Mouse (Mus musculus) cerebellum, adult 8-10 months (tissue): ENCODE results near the gene Zg16.
"Not testable (repeated sequence)": the region's sequence is repeated elsewhere in the genome, so short reads cannot be mapped to it uniquely, and the experiment has no call there.

ENCODE experiments used
- DNase-seq: peaks from one replicate; pipeline ENCODE4 v3.0.0; 2022

Gene Zg16

GRCm38 (mm10) chr7:127103960-127104359, 16.8 kb upstream of the Zg16 start:
- DNase-seq: no peak

DNA sequence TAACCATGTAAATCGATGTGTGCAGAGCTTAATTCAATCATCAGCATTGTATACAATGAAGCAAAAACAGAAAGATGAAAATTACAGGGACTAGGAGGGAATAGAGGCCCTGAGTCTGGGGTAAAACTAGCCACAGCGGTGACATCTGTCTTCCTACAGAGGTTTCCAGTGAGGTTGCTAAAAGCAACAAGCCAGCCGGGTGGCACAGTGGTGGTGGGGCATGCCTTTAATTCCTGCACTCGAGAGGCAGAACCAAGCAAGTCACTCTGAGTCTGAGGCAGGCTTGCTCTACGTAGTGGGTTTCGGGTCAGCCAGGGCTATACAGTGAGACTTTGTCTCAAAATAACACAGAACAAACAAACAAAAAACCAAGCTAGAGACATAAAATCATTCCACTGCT, 15.0 kb upstream of the Zg16 start:
- no peak for DNase-seq

DNA sequence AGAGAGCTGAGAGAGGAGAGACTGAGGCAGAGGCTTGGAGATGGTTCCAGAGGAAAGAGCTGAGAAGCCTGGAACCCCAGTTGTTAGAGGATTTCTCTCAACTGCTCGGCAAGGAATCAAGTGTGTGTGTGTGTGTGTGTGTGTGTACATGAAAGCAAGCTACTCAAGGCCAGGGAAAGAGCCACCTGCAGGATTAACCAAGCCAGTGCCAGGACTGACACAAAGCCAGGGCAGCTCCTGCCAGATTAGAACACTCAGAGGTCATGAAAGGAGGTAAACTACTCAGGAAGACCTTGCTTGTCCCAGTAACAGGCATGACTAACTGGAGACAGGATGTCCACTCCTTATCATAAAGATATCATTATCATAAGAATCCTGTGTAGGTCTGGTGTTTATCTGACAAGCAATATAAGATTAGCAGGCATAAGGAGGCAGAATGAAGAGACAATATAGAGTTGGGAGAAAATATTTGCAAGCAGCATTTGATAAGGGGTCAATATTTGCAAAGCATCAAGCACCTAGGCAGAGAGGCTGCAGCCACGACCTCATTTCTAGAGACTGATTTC, 14.4 kb upstream of the Zg16 start:
- DNase-seq: no peak

- DNase-seq: no peak
Measured at GRCm38 (mm10) chr7:127099528-127099927, 12.4 kb upstream of the Zg16 start.

GRCm38 (mm10) chr7:127098950-127099349, 11.8 kb upstream of the Zg16 start:
- no peak for DNase-seq

DNA sequence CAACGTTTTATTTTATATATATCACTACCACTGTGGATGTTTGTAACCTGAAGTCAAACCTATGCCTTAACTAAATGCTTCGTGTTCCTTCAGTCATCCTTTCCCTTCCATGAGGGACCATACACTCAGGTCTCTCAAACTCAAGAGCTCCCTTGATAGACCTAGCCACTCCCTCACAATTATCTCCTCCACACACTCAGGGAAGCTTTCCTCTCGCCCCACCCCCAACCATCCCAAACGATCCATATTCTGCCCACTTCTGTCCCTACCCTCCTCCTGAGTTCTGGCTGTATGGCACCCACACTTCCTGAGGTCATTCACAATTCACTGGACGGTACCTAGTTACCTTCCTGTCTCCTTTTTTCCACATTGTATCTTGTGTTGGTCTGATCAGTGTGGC, 11.4 kb upstream of the Zg16 start:
- no peak for DNase-seq

- DNase-seq: no peak
Measured at GRCm38 (mm10) chr7:127096456-127096855, 9.3 kb upstream of the Zg16 start.

- DNase-seq: no peak
Measured at GRCm38 (mm10) chr7:127093914-127094313, 6.8 kb upstream of the Zg16 start.

GRCm38 (mm10) chr7:127091114-127091896, 4.2 kb upstream of the Zg16 start, which contains the start of gene AI467606:
AI467606 (plus strand) TSS chr7:127091359.
- DNase-seq: no peak

GRCm38 (mm10) chr7:127090154-127091113, 3.3 kb upstream of the Zg16 start:
- DNase-seq: no peak

DNA sequence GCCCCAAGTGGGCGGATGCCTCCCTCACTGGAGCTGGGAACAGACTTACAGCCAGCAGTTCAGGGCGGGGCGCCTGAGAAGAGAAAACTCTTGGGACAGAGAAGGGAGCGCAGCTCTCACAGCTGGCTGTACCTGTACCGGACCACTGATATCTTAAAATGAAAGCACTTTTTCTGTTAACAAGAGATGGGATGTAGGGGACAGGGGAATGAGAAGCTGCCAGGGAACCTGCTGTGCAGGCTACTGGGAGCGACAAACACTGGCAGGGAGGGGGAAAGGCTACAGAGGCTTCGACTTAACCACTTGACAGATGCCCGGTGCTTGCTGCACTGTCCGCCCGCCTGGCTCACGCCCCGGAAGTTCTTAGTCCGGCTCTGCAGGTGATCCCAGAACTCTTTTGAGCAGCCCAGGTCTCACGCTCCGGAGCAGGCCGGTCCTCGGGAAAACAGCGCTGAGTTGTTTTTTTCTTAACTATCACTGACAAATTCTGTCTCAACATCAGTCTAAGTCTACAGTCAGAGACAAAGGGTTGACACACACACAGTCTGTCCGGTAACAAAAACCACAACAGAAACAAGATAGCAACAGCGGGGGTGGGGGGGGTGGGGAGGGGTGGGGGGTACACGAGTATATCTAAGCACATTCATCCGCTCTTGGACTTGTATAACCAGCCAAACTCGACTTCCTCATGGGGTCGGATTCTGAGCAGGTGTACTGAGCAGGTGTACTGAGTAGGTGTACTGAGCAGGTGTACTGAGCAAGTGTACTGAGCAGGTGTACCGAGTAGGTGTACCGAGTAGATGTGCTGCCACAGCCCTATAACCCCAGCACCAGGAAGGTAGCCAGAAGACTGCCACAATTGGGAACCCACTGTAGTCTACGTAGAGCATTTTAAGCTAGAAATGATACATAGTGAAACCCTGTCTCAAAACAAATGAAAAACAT, 2.0 kb upstream of the Zg16 start:
- DNase-seq: no peak

GRCm38 (mm10) chr7:127088083-127088482, 955 bp upstream of the Zg16 start:
- DNase-seq: no peak

GRCm38 (mm10) chr7:127085751-127086150, 1.4 kb downstream of the Zg16 start:
- DNase-seq: not testable (repeated sequence)

DNA sequence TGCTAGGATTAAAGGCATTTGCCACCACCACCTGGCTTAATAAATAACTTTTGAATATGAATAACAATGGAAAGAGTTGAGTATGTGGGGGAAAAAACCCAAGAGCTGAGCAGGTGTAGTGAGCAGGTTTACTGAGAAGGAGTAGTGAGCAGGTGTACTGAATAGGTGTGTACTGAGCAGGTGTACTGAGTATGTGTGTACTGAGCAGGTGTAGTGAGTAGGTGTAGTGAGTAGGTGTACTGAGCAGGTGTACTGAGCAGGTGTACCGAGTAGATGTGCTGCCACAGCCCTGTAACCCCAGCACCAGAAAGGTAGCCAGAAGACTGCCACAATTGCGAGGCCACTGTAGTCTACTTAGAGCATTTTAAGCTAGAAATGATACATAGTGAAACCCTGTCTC, 2.3 kb downstream of the Zg16 start:
- DNase-seq: no peak

DNA sequence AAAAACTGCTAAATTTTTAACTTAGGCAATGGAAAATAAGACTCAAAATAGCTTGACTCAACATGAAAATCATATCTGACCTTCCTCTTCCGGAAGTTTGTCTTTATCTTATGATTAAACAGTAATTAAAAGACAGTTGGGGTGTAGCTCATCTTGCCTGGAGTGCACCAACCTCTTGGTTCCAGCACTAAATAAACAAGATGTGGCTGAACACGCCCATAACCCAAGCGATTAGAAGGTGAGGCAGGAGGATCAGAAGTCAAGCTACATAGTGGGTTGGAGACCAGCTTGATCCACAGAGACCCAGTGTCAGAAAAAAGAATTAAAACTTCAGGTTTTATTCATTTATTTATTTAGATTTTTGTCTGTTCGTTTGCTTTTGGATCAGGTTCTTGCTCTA, 3.4 kb downstream of the Zg16 start:
- no peak for DNase-seq

DNA sequence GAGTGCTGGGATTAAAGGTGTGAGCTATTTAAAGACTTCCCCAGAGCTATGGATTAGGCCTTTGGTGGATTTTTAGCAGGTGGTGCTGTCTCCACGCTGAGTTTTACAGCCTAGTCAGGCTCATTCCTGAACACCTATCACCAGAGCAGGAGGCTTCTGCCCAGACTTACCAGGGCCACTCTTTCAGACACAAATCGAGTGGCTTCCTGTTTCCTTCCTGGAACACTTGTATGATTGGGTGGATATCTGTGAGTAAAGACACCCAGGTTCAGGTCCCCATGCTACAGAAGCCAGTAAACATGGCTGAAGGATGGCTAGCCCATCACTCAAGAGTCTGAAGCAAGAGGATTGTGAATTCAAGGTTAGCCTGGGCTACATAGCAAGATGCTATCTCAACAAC, 4.1 kb downstream of the Zg16 start:
- DNase-seq: no peak

- DNase-seq: no peak
Measured at GRCm38 (mm10) chr7:127082271-127082670, 4.9 kb downstream of the Zg16 start.

DNA sequence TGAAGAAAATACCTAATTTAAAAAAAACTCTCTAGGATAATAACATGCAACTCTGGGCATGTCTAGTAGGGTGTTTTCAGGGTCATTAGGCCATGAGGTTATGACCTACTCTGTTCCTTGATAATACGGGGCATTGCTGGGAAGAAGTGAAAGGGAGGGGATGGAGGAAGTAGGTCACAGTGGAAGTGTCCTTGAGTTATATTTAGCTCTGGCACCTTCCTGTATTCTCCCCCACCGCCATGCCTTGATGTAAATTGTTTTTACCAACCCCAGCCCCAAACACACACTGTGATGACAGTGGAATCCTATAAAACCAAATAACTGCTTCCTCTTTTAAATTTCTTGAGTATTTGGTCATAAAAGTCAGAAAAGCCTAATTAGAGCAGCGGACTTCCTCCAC, 7.1 kb downstream of the Zg16 start:
- DNase-seq: no peak

- DNase-seq: no peak
Measured at GRCm38 (mm10) chr7:127077692-127078091, 9.4 kb downstream of the Zg16 start.

GRCm38 (mm10) chr7:127076188-127076587, 10.9 kb downstream of the Zg16 start:
- no peak for DNase-seq

- DNase-seq: no peak
Measured at GRCm38 (mm10) chr7:127073221-127073620, 13.9 kb downstream of the Zg16 start.

DNA sequence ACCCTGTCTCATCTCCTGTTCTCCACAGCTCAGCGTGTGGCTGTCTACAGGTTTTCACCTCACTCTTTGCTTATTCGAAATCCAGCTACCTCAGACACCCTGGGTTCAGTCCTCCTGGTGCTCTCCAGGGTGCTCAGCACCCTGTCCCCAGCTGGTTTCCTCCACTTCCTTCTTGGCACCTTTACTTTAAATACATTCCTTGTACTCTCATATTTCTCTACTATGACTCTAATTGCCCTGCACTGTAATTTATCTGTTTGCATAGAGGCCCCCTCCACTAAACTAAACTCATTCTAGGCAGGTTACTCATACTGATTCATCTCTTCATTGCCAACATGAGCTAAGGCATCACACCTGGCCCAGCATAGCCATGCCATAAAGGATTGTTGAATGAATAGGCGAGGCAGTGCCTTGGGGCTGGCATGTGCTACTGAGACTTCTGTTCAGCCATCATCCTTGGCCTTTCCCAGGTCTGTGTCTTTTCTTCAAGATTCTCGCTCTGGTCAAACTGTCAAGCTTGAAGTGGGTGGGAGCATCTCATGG, 16.2 kb downstream of the Zg16 start:
- no peak for DNase-seq
